Mouse (Mus musculus): ENCODE measurements around the gene Aifm2.

GRCm38 (mm10) chr10:61720331-61720730, 5.3 kb downstream of the Aifm2 start:
- TF ChIP-seq EP300 (IDR thresholded peaks at IDR 0.05; ENCODE audit: insufficient read depth, low read depth, low read length), result no peak
- no peak for TF ChIP-seq CTCF (IDR thresholded peaks at IDR 0.05)
